Comparison of ENCODE assay signal across 9 mouse cellular contexts in the genomic region with DNA sequence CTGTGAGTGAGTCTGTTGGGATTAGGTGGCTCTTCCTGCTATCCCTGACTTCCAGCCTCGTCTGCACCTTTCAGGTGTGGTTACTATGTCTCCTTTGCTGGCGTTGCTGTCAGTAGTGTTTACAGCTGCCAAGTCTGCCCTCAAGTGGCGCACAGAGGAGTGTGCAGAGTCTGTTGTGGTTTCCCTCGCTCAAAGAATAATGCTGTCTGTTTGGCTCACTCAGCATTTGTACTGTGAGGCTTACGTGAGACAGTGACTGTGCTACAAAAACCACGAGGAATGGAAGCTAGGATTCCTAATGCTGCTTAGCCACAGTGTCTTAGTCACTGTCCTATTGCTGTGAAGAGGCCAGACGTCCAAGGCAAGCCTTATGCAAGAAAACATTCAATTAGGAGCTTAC. TPM values are rescaled to one million over a fixed set of nuclear protein-coding genes. Genes with fewer than 3 reads are reported as not detected.
DNase-seq lines count a peak whose midpoint lies in the region; ATAC-seq and TF ChIP-seq lines count a peak whose summit lies in the region.
"Had no signal": no experiment of that assay in that cellular context is flagged by ENCODE, and none has a peak within 500 bp of the region (broad histone marks: within the 10 kb centered on the region; RNA-seq: fewer than 3 reads in every experiment).

No protein-coding gene starts in this region.

- no peaks in the 10 kb centered on the region for H3K36me3 ChIP-seq in midbrain, postnatal 0 days (ENCODE audit: insufficient read depth, low read length)
- peaks cover 16% of the 10 kb centered on the region for H3K36me3 ChIP-seq in midbrain, embryonic 13.5 days
- no peaks in the 10 kb centered on the region for H3K36me3 ChIP-seq in kidney, postnatal 0 days (ENCODE audit: insufficient read depth, low read length)
- H3K36me3 ChIP-seq in thymus, adult 2 months (ENCODE audit: control insufficient read depth, insufficient read depth, low read length), result no peaks in the 10 kb centered on the region
- peaks cover 29% of the 10 kb centered on the region for H3K36me3 ChIP-seq in heart, embryonic 10.5 days

- CTCF ChIA-PET in Patski (lab: Charles Lee), result no interaction called here

- no peaks in the 10 kb centered on the region for H3K4me1 ChIP-seq in midbrain, postnatal 0 days (ENCODE audit: insufficient read depth, low read length)
- H3K4me1 ChIP-seq in midbrain, embryonic 13.5 days (replicated peaks), result peaks cover 7% of the 10 kb centered on the region
- H3K4me1 ChIP-seq in kidney, postnatal 0 days (replicated peaks; ENCODE audit: insufficient read depth, low read length), result 0 out of 2 replicates have a peak, but pooled peaks cover 3% of the 10 kb centered on the region
- peaks cover 5% of the 10 kb centered on the region for H3K4me1 ChIP-seq in thymus, adult 2 months (replicated peaks; ENCODE audit: control insufficient read depth, insufficient read depth, low read length)
- H3K4me1 ChIP-seq in heart, embryonic 10.5 days, result peaks cover 21% of the 10 kb centered on the region

- no peak overlapping the region for H3K4me2 ChIP-seq in midbrain, postnatal 0 days (ENCODE audit: low read depth, low read length, poor library complexity, severe bottlenecking)
- H3K4me2 ChIP-seq in midbrain, embryonic 13.5 days (replicated peaks), result no peak overlapping the region
- H3K4me2 ChIP-seq in kidney, postnatal 0 days (ENCODE audit: low read length), result no peak overlapping the region

- peak; percentile 63 for TF ChIP-seq CTCF in midbrain, postnatal 0 days (IDR thresholded peaks at IDR 0.05)
- peak; percentile 57 for TF ChIP-seq CTCF in Patski (IDR thresholded peaks at IDR 0.05)
- peak; percentile 56 for TF ChIP-seq CTCF in kidney, postnatal 0 days (IDR thresholded peaks at IDR 0.05; ENCODE audit: low read depth)
- peak; percentile 50; the same call in 1 of the 2 replicates for TF ChIP-seq CTCF in thymus, adult 2 months (IDR thresholded peaks at IDR 0.05; ENCODE audit: borderline replicate concordance, control insufficient read depth, extremely low read depth, insufficient read depth, low read length, poor library complexity)

- no peak overlapping the region for H3K27ac ChIP-seq in midbrain, postnatal 0 days (ENCODE audit: low read depth, low read length)
- no peak overlapping the region for H3K27ac ChIP-seq in midbrain, embryonic 13.5 days
- no peak overlapping the region for H3K27ac ChIP-seq in kidney, postnatal 0 days
- no peak overlapping the region for H3K27ac ChIP-seq in thymus, adult 2 months (ENCODE audit: control insufficient read depth, insufficient read depth, low read length)
- H3K27ac ChIP-seq in heart, embryonic 10.5 days, result no peak overlapping the region

- TF ChIP-seq POLR2A in thymus, adult 2 months (IDR thresholded peaks at IDR 0.05; ENCODE audit: control insufficient read depth, extremely low read depth, insufficient read depth, low read length, poor library complexity), result no peak

- in situ Hi-C loops in Patski (cut with MboI; ENCODE audit: low pct_unique_long_range_greater_than_20kb), result no loop called here

- no peak for ATAC-seq in midbrain, postnatal 0 days (ENCODE audit: low FRiP score)
- no peak for ATAC-seq in midbrain, embryonic 13.5 days
- ATAC-seq in Patski, result peak; percentile 76
- no peak for ATAC-seq in kidney, postnatal 0 days (replicated peaks; ENCODE audit: low FRiP score, low read depth)

- no peak overlapping the region for H3K9ac ChIP-seq in midbrain, postnatal 0 days (replicated peaks; ENCODE audit: low read length, poor library complexity, severe bottlenecking)
- no peak overlapping the region for H3K9ac ChIP-seq in midbrain, embryonic 13.5 days (replicated peaks)
- no peak overlapping the region for H3K9ac ChIP-seq in kidney, postnatal 0 days (ENCODE audit: low read depth, low read length)

- POLR2A ChIA-PET in Patski (lab: Charles Lee), result interaction anchor here (1.5 kb wide), 1 partner anchor 47 kb away, joined by 3 read pairs; no protein-coding TSS in a partner anchor

- H3K9me3 ChIP-seq in midbrain, postnatal 0 days (ENCODE audit: low read length), result no peaks in the 10 kb centered on the region
- H3K9me3 ChIP-seq in midbrain, embryonic 13.5 days, result no peaks in the 10 kb centered on the region
- H3K9me3 ChIP-seq in kidney, postnatal 0 days (replicated peaks; ENCODE audit: low read length), result no peaks in the 10 kb centered on the region
- no peaks in the 10 kb centered on the region for H3K9me3 ChIP-seq in heart, embryonic 10.5 days

- no peaks in the 10 kb centered on the region for H3K27me3 ChIP-seq in midbrain, postnatal 0 days (ENCODE audit: insufficient read depth, low read length)
- H3K27me3 ChIP-seq in midbrain, embryonic 13.5 days, result no peaks in the 10 kb centered on the region
- H3K27me3 ChIP-seq in Patski, result no peaks in the 10 kb centered on the region
- H3K27me3 ChIP-seq in kidney, postnatal 0 days (ENCODE audit: insufficient read depth, low read length), result no peaks in the 10 kb centered on the region
- no peaks in the 10 kb centered on the region for H3K27me3 ChIP-seq in thymus, adult 2 months (ENCODE audit: control insufficient read depth, insufficient read depth, low read length)
- H3K27me3 ChIP-seq in heart, embryonic 10.5 days (ENCODE audit: insufficient read depth, poor library complexity, severe bottlenecking), result no peaks in the 10 kb centered on the region

- H3K4me3 ChIP-seq in midbrain, postnatal 0 days (ENCODE audit: low read depth, low read length), result no peak overlapping the region
- no peak overlapping the region for H3K4me3 ChIP-seq in midbrain, embryonic 13.5 days (replicated peaks)
- no peak overlapping the region for H3K4me3 ChIP-seq in kidney, postnatal 0 days (replicated peaks; ENCODE audit: low read depth, low read length)
- H3K4me3 ChIP-seq in thymus, adult 2 months (ENCODE audit: control insufficient read depth, insufficient read depth, low read length), result no peak overlapping the region
- no peak overlapping the region for H3K4me3 ChIP-seq in heart, embryonic 10.5 days

- peak; percentile 39 for DNase-seq in midbrain, postnatal 0 days (ENCODE audit: low spot score)
- no peak for DNase-seq in Patski (ENCODE audit: low read depth, low spot score)
- DNase-seq in kidney, postnatal 0 days (ENCODE audit: low spot score), result no peak
- DNase-seq in thymus, adult 2 months, result peak; percentile 65
- DNase-seq in gastrocnemius, adult 8-10 months (ENCODE audit: low spot score in 2 of 2), result no peak
- no peak for DNase-seq in heart, embryonic 10.5 days (ENCODE audit: low spot score)
- no peak for DNase-seq in spleen, adult 12 weeks (ENCODE audit: low spot score)

- 81% methylated on average over 7 of the region's 7 CpGs for WGBS in midbrain, postnatal 0 days
- 85% methylated on average over 7 of the region's 7 CpGs for WGBS in midbrain, embryonic 13.5 days
- WGBS in kidney, postnatal 0 days, result 76% methylated on average over 7 of the region's 7 CpGs
- WGBS in thymus, adult 2 months, result 11% methylated on average over 7 of the region's 7 CpGs
- WGBS in heart, embryonic 10.5 days, result 77% methylated on average over 7 of the region's 7 CpGs

RNA-seq across cellular contexts. Expression of a gene that starts 7.1 kb away (rescaled TPM):
- total RNA-seq in midbrain, postnatal 0 days (2014; rRNA removed), result 0.60 and 1.4 TPM in 2 replicates
- polyA plus RNA-seq in midbrain, postnatal 0 days (2015; fragmentation: Nextera tagmentation; extraction: Ambion mirVana), result 0.97 and 1.3 TPM in 2 replicates
- 5.2 and 5.6 TPM in 2 replicates for polyA plus RNA-seq in midbrain, embryonic 13.5 days (2015; fragmentation: Nextera tagmentation; extraction: Ambion mirVana)
- polyA plus RNA-seq in Patski (2021), result 8.8 TPM
- 7.3 and 8.5 TPM in 2 replicates for polyA plus RNA-seq in kidney, postnatal 0 days (2015; fragmentation: Nextera tagmentation; extraction: Ambion mirVana)
- polyA plus RNA-seq in thymus, adult 2 months (2012; rRNA removed), result 8.6 and 14.0 TPM in 2 replicates
- total RNA-seq in gastrocnemius, adult 8-10 months (2022), result not detected
- polyA plus RNA-seq in heart, embryonic 10.5 days (2016; fragmentation: Nextera tagmentation; extraction: Ambion mirVana), result 16.2 and 17.3 TPM in 2 replicates

RNA-seq across cellular contexts. Expression of a gene that starts 29.2 kb away (rescaled TPM):
- 1.1 TPM in 1 of 2 replicates, not detected in the other for total RNA-seq in midbrain, postnatal 0 days (2014; rRNA removed)
- 0.28 and 0.50 TPM in 2 replicates for polyA plus RNA-seq in midbrain, postnatal 0 days (2015; fragmentation: Nextera tagmentation; extraction: Ambion mirVana)
- 0.20 and 0.31 TPM in 2 replicates for polyA plus RNA-seq in midbrain, embryonic 13.5 days (2015; fragmentation: Nextera tagmentation; extraction: Ambion mirVana)
- polyA plus RNA-seq in Patski (2021), result 6.0 TPM
- polyA plus RNA-seq in kidney, postnatal 0 days (2015; fragmentation: Nextera tagmentation; extraction: Ambion mirVana), result 1.3 and 1.6 TPM in 2 replicates
- polyA plus RNA-seq in thymus, adult 2 months (2012; rRNA removed), result 1.9 and 2.0 TPM in 2 replicates
- 1 to 10 TPM; 6.4 to 9.5 (median 7.0) TPM for total RNA-seq in gastrocnemius, adult 8-10 months (2022)
- 0.41 and 0.97 TPM in 2 replicates for polyA plus RNA-seq in heart, embryonic 10.5 days (2016; fragmentation: Nextera tagmentation; extraction: Ambion mirVana)
- polyA plus RNA-seq: intestine, embryonic 14.5 days had no signal

RNA-seq across cellular contexts. Expression of a gene that starts 40.6 kb away (rescaled TPM):
- total RNA-seq in midbrain, postnatal 0 days (2014; rRNA removed), result 0.05 TPM in 1 of 2 replicates, not detected in the other
- polyA plus RNA-seq in midbrain, postnatal 0 days (2015; fragmentation: Nextera tagmentation; extraction: Ambion mirVana), result 0.09 and 0.10 TPM in 2 replicates
- 0.21 and 0.28 TPM in 2 replicates for polyA plus RNA-seq in midbrain, embryonic 13.5 days (2015; fragmentation: Nextera tagmentation; extraction: Ambion mirVana)
- 0.05 TPM for polyA plus RNA-seq in Patski (2021)
- 0.14 and 0.22 TPM in 2 replicates for polyA plus RNA-seq in kidney, postnatal 0 days (2015; fragmentation: Nextera tagmentation; extraction: Ambion mirVana)
- 24.1 and 24.6 TPM in 2 replicates for polyA plus RNA-seq in thymus, adult 2 months (2012; rRNA removed)
- total RNA-seq in gastrocnemius, adult 8-10 months (2022), result under 1 TPM in 3 of 4 experiments, not detected in 1; 0.08 to 0.10 (median 0.09) TPM
- polyA plus RNA-seq in heart, embryonic 10.5 days (2016; fragmentation: Nextera tagmentation; extraction: Ambion mirVana), result 0.25 and 0.44 TPM in 2 replicates

RNA-seq across cellular contexts. Expression of a gene that starts 45.8 kb away (rescaled TPM):
- total RNA-seq in midbrain, postnatal 0 days (2014; rRNA removed), result 141 and 143 TPM in 2 replicates
- 169 and 182 TPM in 2 replicates for polyA plus RNA-seq in midbrain, postnatal 0 days (2015; fragmentation: Nextera tagmentation; extraction: Ambion mirVana)
- 122 and 123 TPM in 2 replicates for polyA plus RNA-seq in midbrain, embryonic 13.5 days (2015; fragmentation: Nextera tagmentation; extraction: Ambion mirVana)
- 79.4 TPM for polyA plus RNA-seq in Patski (2021)
- 182 and 187 TPM in 2 replicates for polyA plus RNA-seq in kidney, postnatal 0 days (2015; fragmentation: Nextera tagmentation; extraction: Ambion mirVana)
- polyA plus RNA-seq in thymus, adult 2 months (2012; rRNA removed), result 58.6 and 64.9 TPM in 2 replicates
- 10 to 100 TPM; 80.9 to 89.6 (median 84.1) TPM for total RNA-seq in gastrocnemius, adult 8-10 months (2022)
- polyA plus RNA-seq in heart, embryonic 10.5 days (2016; fragmentation: Nextera tagmentation; extraction: Ambion mirVana), result 107 and 126 TPM in 2 replicates

RNA-seq across cellular contexts. Expression of a gene that starts 45.9 kb away (rescaled TPM):
- total RNA-seq in midbrain, postnatal 0 days (2014; rRNA removed), result 43.8 and 55.6 TPM in 2 replicates
- 91.0 and 100 TPM in 2 replicates for polyA plus RNA-seq in midbrain, postnatal 0 days (2015; fragmentation: Nextera tagmentation; extraction: Ambion mirVana)
- polyA plus RNA-seq in midbrain, embryonic 13.5 days (2015; fragmentation: Nextera tagmentation; extraction: Ambion mirVana), result 193 and 195 TPM in 2 replicates
- 157 TPM for polyA plus RNA-seq in Patski (2021)
- 227 and 237 TPM in 2 replicates for polyA plus RNA-seq in kidney, postnatal 0 days (2015; fragmentation: Nextera tagmentation; extraction: Ambion mirVana)
- 63.1 and 72.0 TPM in 2 replicates for polyA plus RNA-seq in thymus, adult 2 months (2012; rRNA removed)
- 1 to 10 TPM; 4.9 to 9.2 (median 7.2) TPM for total RNA-seq in gastrocnemius, adult 8-10 months (2022)
- 249 and 253 TPM in 2 replicates for polyA plus RNA-seq in heart, embryonic 10.5 days (2016; fragmentation: Nextera tagmentation; extraction: Ambion mirVana)

Comparison
In these comparisons a context has a peak if more than half of its experiments do, and no peak if none do; other contexts are left out.
1. DNase-seq: peak in midbrain, postnatal 0 days (single experiment) and thymus, adult 2 months (single experiment); none in Patski (single experiment), kidney, postnatal 0 days (single experiment), gastrocnemius, adult 8-10 months (0 of 2), heart, embryonic 10.5 days (single experiment) and spleen, adult 12 weeks (single experiment).
2. RNA of a gene that starts 40.6 kb away (polyA plus RNA-seq): 24.1 to 24.6 TPM in thymus, adult 2 months; 0.25 to 0.44 TPM in heart, embryonic 10.5 days, 0.21 to 0.28 TPM in midbrain, embryonic 13.5 days, 0.14 to 0.22 TPM in kidney, postnatal 0 days, 0.09 to 0.10 TPM in midbrain, postnatal 0 days and 0.05 TPM in Patski (single experiment); every median in the first group is over 10 times any median in the second.
3. Peak in every context shown above with its lines, with median percentiles within 50 percentile points of each other: CTCF ChIP-seq.